Mouse (Mus musculus) retina, postnatal 7 days (tissue): ENCODE measurements around the gene Ncoa1.
"Not testable (repeated sequence)": the region's sequence is repeated elsewhere in the genome, so short reads cannot be mapped to it uniquely, and the experiment has no call there.

ENCODE experiments used
- DNase-seq: peaks from one replicate; pipeline ENCODE4 v3.0.0-alpha.2; 2012; ENCODE audit warnings: low read depth, low spot score

Gene Ncoa1

GRCm38 (mm10) chr12:4476291-4476831, 621 bp downstream of the Ncoa1 start:
- peak; percentile 57 for DNase-seq

- no peak for DNase-seq
Observed at GRCm38 (mm10) chr12:4475251-4475993, 1.6 kb downstream of the Ncoa1 start.

DNA sequence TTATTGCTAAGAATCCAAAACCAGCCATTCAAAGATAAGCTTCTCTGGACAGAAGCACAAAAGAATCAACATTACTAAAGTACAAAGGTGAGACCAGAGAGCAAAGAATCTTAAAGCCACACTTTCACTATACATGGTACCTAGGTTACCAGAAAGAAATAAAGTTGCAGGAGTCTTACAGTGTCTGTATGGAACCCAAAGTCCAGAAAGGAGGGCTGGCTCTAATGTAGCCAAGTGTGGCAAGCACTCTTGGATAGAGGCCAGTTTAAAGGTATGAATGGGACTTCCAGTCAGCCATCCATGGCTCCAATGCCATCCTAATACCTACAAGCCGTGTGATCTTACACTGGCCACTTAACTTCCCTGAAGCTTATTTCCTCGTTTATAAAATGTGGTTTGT, 7.9 kb downstream of the Ncoa1 start:
- DNase-seq = no peak

DNA sequence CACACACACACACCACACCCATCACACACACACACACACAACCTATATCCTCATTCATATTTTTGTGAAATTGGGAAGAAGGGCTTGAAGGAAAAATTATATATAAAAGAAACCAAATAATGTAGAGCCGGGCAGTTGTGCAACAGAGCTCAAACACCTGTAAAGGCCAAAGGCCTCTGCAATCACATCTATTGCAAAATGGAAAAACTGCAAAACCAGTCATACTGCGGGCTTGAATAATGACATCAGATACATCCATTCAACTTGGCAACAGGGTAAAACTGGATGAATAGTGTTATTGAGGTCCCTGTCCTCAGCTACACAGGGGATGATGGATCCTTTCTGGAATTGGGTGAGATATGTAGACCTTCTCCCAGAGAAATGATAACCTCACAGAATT, 13.3 kb downstream of the Ncoa1 start:
- DNase-seq = no peak

DNA sequence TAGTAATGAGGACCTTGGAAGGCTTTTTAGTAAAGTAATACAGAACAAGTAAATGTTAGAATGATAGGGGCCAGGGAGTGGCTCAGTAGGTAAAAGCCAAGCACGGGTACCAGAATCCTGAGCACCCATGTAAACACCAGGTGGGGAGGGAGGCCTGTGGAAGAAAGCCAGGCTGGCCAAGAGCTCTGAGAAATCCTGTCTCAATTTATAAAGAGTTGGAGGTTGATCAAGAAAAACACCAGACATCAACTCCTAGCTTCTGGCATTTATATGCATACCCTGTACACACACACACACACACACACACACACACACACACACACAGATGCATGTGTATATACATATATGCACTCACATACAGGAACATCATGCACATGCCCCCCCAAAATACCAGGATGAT, 14.6 kb downstream of the Ncoa1 start:
- DNase-seq = no peak

DNA sequence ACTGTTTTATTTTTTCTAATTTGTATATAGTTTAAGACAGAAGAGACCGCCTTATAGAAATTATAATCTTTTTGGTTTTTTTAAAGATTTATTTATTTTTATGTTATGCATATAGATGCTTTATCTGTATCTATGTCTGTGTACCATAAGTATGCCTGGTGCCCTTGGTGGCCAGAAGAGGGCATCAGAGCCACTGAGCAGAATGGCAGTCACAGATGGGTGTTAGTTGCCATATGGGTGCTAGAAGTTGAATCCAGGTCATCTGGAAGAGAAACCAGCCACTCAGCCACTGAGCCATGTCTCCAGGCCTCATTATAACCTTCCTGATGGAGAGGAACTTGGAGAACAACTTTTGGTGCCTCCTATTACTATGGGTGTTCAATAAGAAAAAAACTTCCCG, 16.0 kb downstream of the Ncoa1 start:
- DNase-seq = no peak

DNA sequence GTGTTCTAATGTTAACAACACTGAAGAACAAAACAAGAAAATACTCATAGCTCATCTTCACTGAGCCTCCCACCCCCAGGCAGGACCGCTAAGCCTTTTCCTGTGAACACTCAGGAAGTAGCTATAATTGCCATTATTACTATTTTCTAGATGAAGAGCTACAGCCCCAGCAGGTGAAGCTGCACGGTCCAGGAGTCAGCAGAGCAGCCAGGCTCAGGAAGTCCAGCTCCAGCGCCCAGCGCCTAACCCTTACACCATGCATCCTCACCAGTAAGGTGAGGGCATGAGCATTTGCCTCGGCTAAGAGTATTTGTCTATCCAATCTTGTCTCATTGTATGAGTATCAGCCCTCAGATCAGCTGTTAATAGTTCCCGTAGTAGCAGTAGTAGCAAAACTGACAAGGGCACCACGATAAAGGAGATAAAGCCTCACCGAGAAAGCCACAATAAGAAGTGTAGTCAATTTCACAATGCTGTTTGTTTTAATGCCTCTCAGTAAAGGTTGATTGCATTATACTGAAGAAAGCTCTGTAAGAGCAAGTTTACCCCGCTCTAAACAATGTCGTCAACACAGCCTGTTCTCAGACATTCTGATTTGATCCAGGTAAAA, 21.9 kb downstream of the Ncoa1 start:
- DNase-seq = no peak

GRCm38 (mm10) chr12:4454248-4454647, 22.7 kb downstream of the Ncoa1 start:
- no peak for DNase-seq

- DNase-seq = no peak
Observed at GRCm38 (mm10) chr12:4452233-4452632, 24.7 kb downstream of the Ncoa1 start.

DNA sequence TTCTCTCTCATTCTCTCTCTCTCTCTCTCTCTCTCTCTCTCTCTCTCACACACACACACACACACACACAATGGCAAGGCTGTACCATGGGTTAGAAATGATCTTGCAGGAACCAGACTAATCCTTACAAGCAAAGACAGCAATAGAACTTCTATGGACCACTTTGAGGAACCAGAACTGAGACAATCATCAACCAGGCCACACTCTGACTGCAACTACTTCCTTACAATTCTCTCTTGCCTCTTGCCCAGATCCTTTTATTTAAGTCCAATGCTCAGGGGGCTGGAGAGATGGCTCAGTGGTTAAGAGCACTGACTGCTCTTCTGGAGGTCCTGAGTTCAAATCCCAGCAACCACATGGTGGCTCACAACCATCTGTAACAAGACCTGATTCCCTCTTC, 26.5 kb downstream of the Ncoa1 start:
- not testable (repeated sequence) for DNase-seq

GRCm38 (mm10) chr12:4448076-4448589, 28.8 kb downstream of the Ncoa1 start:
- DNase-seq = no peak

DNA sequence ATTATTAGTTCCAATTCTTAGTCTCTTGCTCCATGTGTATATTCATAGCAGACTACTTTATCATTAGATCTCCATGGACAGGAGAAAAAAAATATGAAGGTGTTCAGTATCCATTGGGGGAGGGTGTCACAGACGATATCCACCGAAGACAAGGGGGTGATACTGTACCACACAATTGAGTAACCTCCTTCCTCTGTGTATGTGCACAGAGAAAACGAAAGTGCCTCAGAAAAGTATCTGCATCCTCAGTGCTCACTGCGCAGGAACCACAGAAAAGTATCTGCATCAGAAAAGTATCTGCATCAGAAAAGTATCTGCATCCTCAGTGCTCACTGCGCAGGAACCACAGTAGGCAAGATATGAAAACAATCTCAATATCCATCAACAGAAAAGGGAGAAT, 32.0 kb downstream of the Ncoa1 start:
- DNase-seq = no peak

DNA sequence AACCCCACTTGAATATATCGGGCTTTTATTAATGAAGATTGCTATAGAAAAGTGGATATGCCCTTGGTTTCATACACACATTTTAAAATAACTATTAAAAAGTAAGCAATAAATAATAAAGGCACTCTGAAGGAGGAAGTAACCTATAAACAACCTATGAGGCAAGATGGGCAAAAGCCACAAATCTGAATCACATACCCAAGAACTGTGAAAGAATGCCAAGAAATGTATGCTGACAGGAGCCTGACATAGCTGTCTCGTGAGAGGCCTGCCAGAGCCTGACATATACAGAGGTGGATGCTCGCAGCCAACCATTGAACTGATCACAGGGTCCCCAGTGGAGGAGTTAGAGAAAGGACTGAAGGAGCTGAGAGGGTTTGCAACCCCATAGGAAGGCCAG, 35.5 kb downstream of the Ncoa1 start:
- no peak for DNase-seq

DNA sequence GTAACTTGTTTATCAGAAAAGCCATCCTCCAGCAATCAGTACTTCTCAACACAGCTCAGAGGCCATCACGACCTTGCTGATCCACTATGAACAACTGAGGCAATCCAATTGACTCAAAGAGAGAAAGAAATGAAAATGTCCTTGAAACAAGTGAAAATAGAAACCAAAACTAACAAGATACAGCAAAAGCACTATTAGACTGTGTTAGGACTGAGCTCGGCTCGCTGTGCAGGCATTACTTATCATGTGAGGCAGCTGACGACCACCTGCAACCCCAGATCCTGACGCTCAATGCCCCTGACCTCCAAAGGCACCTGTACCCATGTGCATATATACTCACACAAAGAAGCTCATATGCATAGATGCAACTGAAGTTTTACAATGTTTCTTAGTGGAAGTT, 40.8 kb downstream of the Ncoa1 start:
- DNase-seq = no peak

DNA sequence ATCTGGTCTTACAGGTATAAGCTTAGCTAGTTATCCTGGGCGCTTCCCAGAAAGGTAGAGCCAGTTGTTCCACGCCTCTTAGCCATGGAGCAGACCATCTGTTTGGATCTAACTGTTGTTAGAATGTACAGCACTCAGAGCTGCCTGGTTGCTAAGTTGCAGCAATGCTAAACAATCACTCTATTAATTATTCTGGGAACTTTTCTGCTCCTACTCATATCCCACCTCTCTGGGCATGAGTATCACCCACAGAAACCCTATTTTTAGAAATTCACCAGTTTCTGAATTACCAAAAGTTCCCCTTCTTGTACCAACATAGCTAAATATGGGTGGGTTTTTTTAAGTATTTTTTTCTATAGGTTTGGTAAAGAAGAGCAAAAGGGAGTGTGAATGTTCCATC, 43.4 kb downstream of the Ncoa1 start:
- DNase-seq = no peak

GRCm38 (mm10) chr12:4431978-4432377, 45.0 kb downstream of the Ncoa1 start:
- DNase-seq = no peak

GRCm38 (mm10) chr12:4430061-4430825, 46.7 kb downstream of the Ncoa1 start:
- DNase-seq = no peak

DNA sequence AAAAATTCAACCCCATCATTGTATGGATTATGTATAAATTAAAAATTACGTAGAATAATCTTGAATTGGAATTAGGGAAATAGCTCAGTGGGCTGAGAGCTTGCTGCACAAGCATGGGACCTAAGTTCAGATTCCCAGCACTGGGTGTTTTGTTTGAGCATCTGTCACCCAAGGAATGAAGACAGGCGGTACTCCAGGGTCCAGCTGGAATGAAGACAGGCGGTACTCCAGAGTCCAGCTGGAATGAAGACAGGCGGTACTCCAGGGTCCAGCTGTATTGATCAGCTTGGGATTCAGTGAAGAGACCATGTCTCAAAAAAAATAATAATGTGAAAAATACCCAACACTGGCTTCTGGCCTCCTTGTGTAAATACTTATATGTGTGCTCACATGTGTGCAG, 58.2 kb downstream of the Ncoa1 start:
- DNase-seq = no peak

GRCm38 (mm10) chr12:4417626-4418263, 59.2 kb downstream of the Ncoa1 start:
- DNase-seq = no peak

DNA sequence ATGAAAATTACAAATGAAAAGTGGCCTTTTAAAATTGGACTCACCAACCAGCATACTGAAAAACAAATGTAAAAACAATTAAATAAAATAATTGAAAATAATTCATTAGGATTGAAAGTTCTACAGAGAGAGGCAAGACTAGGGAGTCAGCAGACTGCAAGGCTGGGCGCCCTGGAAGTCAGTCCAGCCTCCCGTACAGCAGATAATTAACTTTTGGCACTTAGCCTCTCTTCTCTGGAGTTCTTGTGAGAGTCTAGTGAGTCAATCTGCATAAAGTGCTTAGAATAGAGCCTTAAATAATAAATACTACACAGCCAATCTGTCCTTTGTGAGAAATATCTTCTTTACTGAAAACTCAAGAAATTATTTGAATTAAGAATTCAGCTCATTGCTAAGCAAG, 69.9 kb downstream of the Ncoa1 start:
- no peak for DNase-seq

DNA sequence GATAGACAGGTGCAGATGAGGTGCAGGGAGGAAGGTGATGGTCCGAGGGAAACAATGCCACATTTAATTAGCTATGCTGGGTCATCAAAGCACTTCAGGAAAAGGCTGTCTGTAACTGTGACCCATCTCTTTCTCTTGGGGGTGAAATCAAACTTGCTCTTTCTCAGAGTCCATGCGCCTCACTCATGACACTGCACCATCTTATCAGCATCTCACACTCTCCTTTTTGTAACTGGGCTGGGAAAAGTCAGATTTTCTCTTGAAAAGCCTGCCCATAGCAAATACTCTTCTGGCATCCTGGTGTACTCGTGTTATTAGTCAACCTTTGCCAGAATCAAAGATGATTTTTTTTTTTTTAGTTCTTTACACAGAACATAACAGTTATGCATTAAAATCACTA, 70.8 kb downstream of the Ncoa1 start:
- no peak for DNase-seq

- DNase-seq = no peak
Observed at GRCm38 (mm10) chr12:4403206-4403605, 73.8 kb downstream of the Ncoa1 start.
